Mouse (Mus musculus): ENCODE results near the gene Adgrg5. TPM values are rescaled to one million over a fixed set of nuclear protein-coding genes. Genes with fewer than 3 reads are reported as not detected.

Gene Adgrg5
- total RNA-seq (2023) = 2.7 TPM

DNA sequence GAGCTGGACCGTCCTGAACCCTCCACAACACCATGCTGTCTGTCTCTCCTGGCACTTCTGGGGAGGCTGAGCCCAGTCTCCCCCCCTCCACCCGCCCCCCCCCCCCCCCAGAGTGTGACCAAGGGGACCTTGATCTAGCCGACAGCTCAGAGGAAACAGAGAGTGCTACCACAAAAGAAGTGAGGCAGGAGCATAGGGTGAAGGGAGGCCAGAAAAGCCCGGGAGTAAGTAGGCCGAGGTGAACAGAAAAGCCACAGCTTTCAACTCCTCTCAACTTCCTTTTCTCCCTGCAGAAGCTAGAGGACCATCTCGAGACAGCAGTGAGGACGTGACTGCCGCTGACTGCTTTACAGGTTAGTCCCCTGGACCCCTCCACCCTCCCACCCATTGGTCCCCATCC lies at the start of gene Adgrg5:
Adgrg5 (plus strand) TSS at position 290 of the 400 bp plus-strand sequence.

DNA sequence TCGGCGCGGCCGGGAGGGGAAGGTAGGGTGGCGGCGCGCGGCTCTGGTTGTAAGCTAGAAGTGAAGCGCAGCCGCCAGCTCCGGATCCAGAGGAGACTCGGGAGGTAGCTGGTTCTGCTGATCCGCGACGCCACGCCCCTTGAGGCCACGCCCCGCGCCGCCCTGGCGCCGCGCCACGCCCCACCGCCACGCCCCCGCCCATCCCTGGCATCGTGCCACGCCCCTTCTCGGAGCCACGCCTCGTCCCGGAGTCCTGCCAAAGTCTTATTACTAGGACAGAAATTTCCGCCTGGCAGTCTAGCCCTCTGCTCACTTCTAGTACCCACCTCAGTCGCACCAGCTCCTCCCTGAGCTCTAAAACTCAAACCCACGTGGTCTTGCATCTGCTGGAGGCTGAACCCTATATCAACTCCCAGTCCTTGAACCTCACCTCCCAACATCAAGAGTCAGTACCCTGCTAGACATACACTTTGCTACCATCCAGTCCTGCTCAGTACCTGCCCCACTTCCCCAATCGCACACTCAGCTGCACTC lies 47.2 kb upstream of the Adgrg5 start, which contains the start of gene Dok4:
Dok4 (minus strand) TSS at position 134 of the 534 bp plus-strand sequence.

DNA sequence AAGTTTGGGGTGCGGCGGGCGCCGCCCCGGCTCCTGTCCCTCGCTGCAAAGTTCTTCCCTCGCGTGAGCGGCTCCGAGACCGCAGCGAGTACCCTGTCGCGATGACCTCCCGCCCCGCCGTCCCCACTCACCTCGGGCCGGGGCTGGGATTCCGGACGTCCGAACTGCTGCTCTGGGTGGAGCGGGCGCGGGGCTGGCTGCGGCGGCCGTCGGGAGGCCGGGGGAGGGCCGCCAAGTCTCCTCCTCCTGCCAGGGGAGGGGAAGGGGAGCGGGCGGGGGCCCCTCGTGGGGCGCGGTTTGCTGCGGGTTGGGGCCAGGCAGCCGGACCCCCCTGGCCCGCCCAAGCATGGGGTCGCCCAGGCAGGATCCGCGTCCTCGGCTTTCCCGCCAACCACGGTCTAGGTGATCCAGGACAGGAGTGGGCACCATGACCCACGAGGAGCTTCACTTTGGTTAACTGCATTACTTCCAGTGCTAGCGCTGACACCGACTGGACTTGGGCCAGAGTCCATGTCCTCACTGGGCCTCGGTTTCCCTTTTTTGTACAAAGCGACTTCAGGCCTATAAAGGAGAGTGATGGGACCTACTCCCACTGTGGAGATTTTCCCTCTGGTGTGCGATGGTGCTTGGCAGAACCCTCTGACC lies 5.5 kb upstream of the Adgrg5 start, which contains the start of gene Ccdc102a:
Ccdc102a (minus strand) TSS at position 248 of the 645 bp plus-strand sequence.

DNA sequence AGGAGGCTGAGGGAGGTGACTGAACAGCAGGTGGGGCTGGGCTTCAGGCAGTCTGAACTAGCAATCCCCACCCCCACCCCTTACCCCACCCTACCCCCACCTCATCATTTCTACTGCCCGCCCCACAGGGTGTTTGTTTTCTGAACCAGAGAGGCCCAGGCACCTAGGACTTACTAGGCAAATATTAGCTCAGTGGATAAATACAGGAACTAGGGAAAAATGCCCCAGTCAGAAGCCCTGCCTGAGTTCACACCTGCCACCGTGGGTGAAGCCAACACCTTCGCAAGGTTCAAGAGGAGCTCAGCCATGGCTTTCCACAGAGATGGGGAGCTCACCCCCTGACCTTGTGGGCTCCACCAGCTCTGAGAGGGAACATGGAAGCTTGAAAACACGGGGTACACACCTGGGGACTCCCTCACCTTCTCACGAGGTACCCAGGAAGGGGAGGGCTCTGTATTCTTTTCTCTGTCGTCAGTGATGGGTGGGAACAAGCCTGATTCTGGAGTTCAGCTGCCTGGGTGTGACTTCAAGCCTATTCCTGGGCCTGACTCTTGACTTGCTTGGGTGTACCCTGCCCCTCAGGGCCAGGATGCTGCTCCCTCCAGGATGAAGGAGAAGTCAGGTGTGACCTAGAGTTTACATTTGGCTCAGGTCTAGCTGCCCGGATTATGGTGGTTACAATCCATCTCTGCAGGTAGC lies 51.1 kb downstream of the Adgrg5 start, which contains the start of gene Adgrg1:
Adgrg1 (plus strand) TSS at position 285 of the 699 bp plus-strand sequence.

Other genes starting within 250 kb of the Adgrg5 start
- gene Pllp, start 227.4 kb upstream of the Adgrg5 start, total RNA-seq (2023) = not detected
- gene Ccl22, start 178.1 kb upstream of the Adgrg5 start, total RNA-seq (2023) = 0.59 TPM
- not detected for gene Cx3cl1, start 151.7 kb upstream of the Adgrg5 start, total RNA-seq (2023)
- gene Ccl17, start 113.2 kb upstream of the Adgrg5 start, total RNA-seq (2023) = not detected
- gene Coq9, start 85.4 kb upstream of the Adgrg5 start, total RNA-seq (2023) = 33.6 TPM
- 57.2 TPM for gene Ciapin1, start 85.3 kb upstream of the Adgrg5 start, total RNA-seq (2023)
- 61.2 TPM for gene Polr2c, start 66.2 kb upstream of the Adgrg5 start, total RNA-seq (2023)
- 1.7 TPM for gene Dok4, start 47.4 kb upstream of the Adgrg5 start, total RNA-seq (2023)
- gene Ccdc102a, start 5.6 kb upstream of the Adgrg5 start, total RNA-seq (2023) = 3.1 TPM
- 2.0 TPM for gene Adgrg1, start 51.1 kb downstream of the Adgrg5 start, total RNA-seq (2023)
- 8.7 TPM for gene Adgrg3, start 94.0 kb downstream of the Adgrg5 start, total RNA-seq (2023)
- gene Drc7, start 131.4 kb downstream of the Adgrg5 start, total RNA-seq (2023) = not detected
- 11.9 TPM for gene Katnb1, start 157.5 kb downstream of the Adgrg5 start, total RNA-seq (2023)